Mouse (Mus musculus): ENCODE measurements around the gene Smc6.

Gene Smc6

GRCm38 (mm10) chr12:11367099-11367765 lies 101.5 kb downstream of the Smc6 start:
- in situ Hi-C loops (cut with MboI; ENCODE audit: unreplicated experiment in 2 of 2) = loop anchor here (25.0 kb wide), 2 partner anchors 420 to 1570 kb away; partner anchors contain the start of gene Mycn (in 2 of the 2)

Measured in v-Abl transformed pro-B cells (cell line).